Mouse (Mus musculus) kidney, adult 11 months (tissue): ENCODE results near the gene Aldh1a1.

Experiments
- DNase-seq: peaks from one replicate; pipeline ENCODE4 v3.0.0; 2022

Aldh1a1 gene

GRCm38 (mm10) chr19:20654141-20654873, 161.8 kb downstream of the Aldh1a1 start:
- peak; percentile 33 for DNase-seq

- no peak for DNase-seq
These were observed 185.3 kb downstream of the Aldh1a1 start for GRCm38 (mm10) chr19:20677697-20678355.
